Mouse (Mus musculus) olfactory bulb, adult 2 months (tissue): ENCODE measurements at regions not wholly inside any gene's neighbourhood (a gene's known extent, or its start where the extent isn't known, plus 50 kb on each side); places are given as distances from the start of the nearest gene placed in this dataset.

Experiments used
- CTCF ChIP-seq: fragments of 200-500 bp; IDR thresholded peaks from 2 replicates; pipeline ENCODE4 v1.5.1; 2012; ENCODE audit warnings: low read depth, mild to moderate bottlenecking, low read length, moderate library complexity; ENCODE audit not compliant: insufficient read depth
- POLR2A ChIP-seq: fragments of 200-500 bp; IDR thresholded peaks from 2 replicates; pipeline ENCODE4 v1.6.1; 2012; ENCODE audit warnings: mild to moderate bottlenecking, low read depth, low read length, moderate library complexity; ENCODE audit not compliant: insufficient read depth

GRCm38 (mm10) chrX:97431391-97431803, 54.4 kb upstream of the Eda2r start:
- no peak for TF ChIP-seq CTCF
- no peak for TF ChIP-seq POLR2A
